Mouse (Mus musculus) embryonic fibroblast, embryonic 13.5 days (primary cell): ENCODE measurements around the gene Nmnat1. TPM values are rescaled to one million over a fixed set of nuclear protein-coding genes. Genes with fewer than 3 reads are reported as not detected.

Source experiments
- H3K27ac ChIP-seq: 2 replicates; pipeline ENCODE4 v1.5.1; 2012; ENCODE audit warnings: low read length, control low read depth, inconsistent platforms; ENCODE audit not compliant: insufficient read depth
- H3K4me1 ChIP-seq: 2 replicates; pipeline ENCODE4 v1.6.1; 2011; ENCODE audit warnings: low read length; ENCODE audit not compliant: control insufficient read depth, insufficient read depth
- H3K4me3 ChIP-seq: 2 replicates; pipeline ENCODE4 v1.5.1; 2011; ENCODE audit warnings: mild to moderate bottlenecking, control low read depth, low read length; ENCODE audit not compliant: insufficient read depth
- CTCF ChIP-seq: IDR thresholded peaks from 2 replicates; pipeline ENCODE4 v1.5.1; 2011; ENCODE audit warnings: mild to moderate bottlenecking, control low read depth, low read length, moderate library complexity, borderline replicate concordance; ENCODE audit not compliant: insufficient read depth
- POLR2A ChIP-seq: IDR thresholded peaks from 2 replicates; pipeline ENCODE4 v1.6.1; 2011; ENCODE audit warnings: low read depth, mild to moderate bottlenecking, control low read depth, low read length, moderate library complexity
- polyA plus RNA-seq: library from polyadenylated mRNA; stranded (reverse); fragments of >200 nt; gene quantifications from 2 replicates; pipeline ENCODE4 v1.2.4, GENCODE M21; 2011; ENCODE audit warnings: low read depth; ENCODE audit not compliant: missing spikeins, insufficient read length

Gene Nmnat1
- polyA plus RNA-seq, 1 experiment: 5.1 TPM

DNA sequence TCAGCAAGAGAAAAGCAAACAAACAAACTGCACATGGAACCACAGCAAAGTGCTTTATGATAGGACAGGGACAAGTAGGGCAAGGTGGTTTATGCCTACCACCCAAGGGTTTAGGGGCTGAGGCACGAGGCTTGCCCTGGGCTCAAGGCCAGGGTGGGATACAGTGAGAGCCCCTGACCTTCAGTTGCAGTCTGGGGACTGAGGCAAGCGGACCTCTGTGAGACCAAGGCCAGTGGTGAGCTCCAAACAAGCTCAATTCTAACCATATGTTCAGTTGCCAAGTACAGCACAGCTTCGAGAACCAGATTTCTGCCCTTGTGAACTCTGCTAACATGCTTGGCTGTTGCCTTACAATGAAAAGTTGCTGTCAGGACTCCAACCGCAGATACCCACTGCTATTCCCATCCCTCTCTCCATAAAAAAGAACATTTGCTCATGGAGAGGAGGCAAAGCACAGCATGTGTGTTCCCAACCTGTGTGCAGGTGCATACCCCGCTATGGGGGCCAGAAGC lies 67.1 kb downstream of the Nmnat1 start:
- H3K4me1 ChIP-seq: peaks cover 16% of the 10 kb centered on the region
- H3K27ac ChIP-seq: no peak overlapping the region
- TF ChIP-seq POLR2A (no peak), CTCF (no peak)
- no peak overlapping the region for H3K4me3 ChIP-seq

Other genes with a start within 250 kb of the Nmnat1 start
- 79.8 and 84.1 TPM in 2 replicates for gene Kif1b, start 177.5 kb downstream of the Nmnat1 start, polyA plus RNA-seq
- gene Ube4b, start 58.5 kb downstream of the Nmnat1 start, polyA plus RNA-seq: 86.6 and 87.7 TPM in 2 replicates
- gene Rbp7, start 30.2 kb downstream of the Nmnat1 start, polyA plus RNA-seq: not detected in 2 replicates
- not detected in 2 replicates for gene Tmem274, start 7.8 kb downstream of the Nmnat1 start, polyA plus RNA-seq
- gene Lzic, start within 50 bp of the Nmnat1 start, polyA plus RNA-seq: 48.3 and 49.3 TPM in 2 replicates
- gene Ctnnbip1, start 33.0 kb upstream of the Nmnat1 start, polyA plus RNA-seq: 11.4 TPM in 2 replicates
- gene Clstn1, start 101.3 kb upstream of the Nmnat1 start, polyA plus RNA-seq: 52.0 and 53.6 TPM in 2 replicates
- 3.6 and 4.3 TPM in 2 replicates for gene Pik3cd, start 217.4 kb upstream of the Nmnat1 start, polyA plus RNA-seq